Mouse (Mus musculus) MEL (cell line): ENCODE measurements around the gene Spata21. TPM values are rescaled to one million over a fixed set of nuclear protein-coding genes. Genes with fewer than 3 reads are reported as not detected.

Source experiments
- DNase-seq: peaks from one replicate; pipeline ENCODE4 v3.0.0; 2011; ENCODE audit warnings: low read depth, low spot score
- H3K27ac ChIP-seq: 2 replicates; pipeline ENCODE4 v1.5.1; 2012; ENCODE audit warnings: low read depth, mild to moderate bottlenecking, control low read depth, low read length, moderate library complexity; ENCODE audit not compliant: control insufficient read depth
- H3K27me3 ChIP-seq, 2 experiments: fragments of 150-350 bp in 1 of 2; sonication (generic) in 1 of 2; 2 replicates each; pipeline ENCODE4 v1.6.1; 2012; ENCODE audit warnings: low read length in 2 of 2, mild to moderate bottlenecking in 2 of 2, improper control_type of control experiment in 1 of 2, moderate library complexity in 1 of 2; ENCODE audit not compliant: insufficient read depth in 2 of 2, control insufficient read depth in 1 of 2
- H3K36me3 ChIP-seq, 2 experiments: 2 replicates each; pipeline ENCODE4 v1.6.1; 2012 to 2014; ENCODE audit warnings: low read length in 2 of 2, improper control_type of control experiment in 1 of 2, inconsistent platforms in 1 of 2, mild to moderate bottlenecking in 1 of 2; ENCODE audit not compliant: insufficient read depth in 2 of 2, control insufficient read depth in 1 of 2
- H3K4me1 ChIP-seq, 2 experiments: fragments of 150-350 bp in 1 of 2; sonication (generic) in 1 of 2; 2 replicates each; pipeline ENCODE4 v1.6.1; 2012; ENCODE audit warnings: low read length in 2 of 2, improper control_type of control experiment in 1 of 2, mild to moderate bottlenecking in 1 of 2; ENCODE audit not compliant: insufficient read depth in 2 of 2, control insufficient read depth in 1 of 2
- H3K4me3 ChIP-seq, 2 experiments: fragments of 150-350 bp in 1 of 2; sonication (generic) in 1 of 2; 2 replicates each; pipeline ENCODE4 v1.5.1; 2012; ENCODE audit warnings: low read depth in 2 of 2, low read length in 2 of 2, mild to moderate bottlenecking in 2 of 2, moderate library complexity in 2 of 2, control low read depth in 1 of 2, improper control_type of control experiment in 1 of 2; ENCODE audit not compliant: control insufficient read depth in 1 of 2, insufficient read depth in 1 of 2
- H3K79me2 ChIP-seq: 2 replicates; pipeline ENCODE4 v1.6.1; 2012; ENCODE audit warnings: mild to moderate bottlenecking, low read length, moderate library complexity; ENCODE audit not compliant: control insufficient read depth, poor library complexity, insufficient read depth
- H3K9ac ChIP-seq: 2 replicates; pipeline ENCODE4 v1.6.1; 2012; ENCODE audit warnings: low read depth, mild to moderate bottlenecking, control low read depth, low read length, moderate library complexity; ENCODE audit not compliant: control insufficient read depth, poor library complexity, severe bottlenecking
- H3K9me3 ChIP-seq: fragments of 150-350 bp; sonication (generic); replicated peaks from 2 replicates; pipeline ENCODE4 v1.6.1; 2012; ENCODE audit warnings: mild to moderate bottlenecking, low read length, improper control_type of control experiment, moderate library complexity; ENCODE audit not compliant: insufficient read depth
- BHLHE40 ChIP-seq: IDR thresholded peaks from 2 replicates; pipeline ENCODE4 v1.6.1; 2012; ENCODE audit warnings: low read depth, mild to moderate bottlenecking, inconsistent platforms, low read length, improper control_type of control experiment, borderline replicate concordance
- CHD2 ChIP-seq: IDR thresholded peaks from 2 replicates; pipeline ENCODE4 v1.6.1; 2011; ENCODE audit warnings: low read length, improper control_type of control experiment
- CTCF ChIP-seq, 3 experiments: IDR thresholded peaks in 2 of 3; conservative IDR thresholded peaks in 1 of 3; 2 replicates each; pipeline ENCODE4 v1.5.1; 2011 to 2012; ENCODE audit warnings: low read length in 3 of 3, low read depth in 2 of 3, mild to moderate bottlenecking in 2 of 3, improper control_type of control experiment in 1 of 3, inconsistent platforms in 1 of 3, mixed read lengths in 1 of 3, moderate library complexity in 1 of 3; ENCODE audit not compliant: control insufficient read depth in 1 of 3, insufficient read depth in 1 of 3, poor library complexity in 1 of 3, severe bottlenecking in 1 of 3
- EP300 ChIP-seq, 2 experiments: IDR thresholded peaks; 2 replicates each; pipeline ENCODE4 v1.6.1; 2011; ENCODE audit warnings: improper control_type of control experiment in 2 of 2, low read length in 2 of 2, low read depth in 1 of 2, mild to moderate bottlenecking in 1 of 2
- ETS1 ChIP-seq: IDR thresholded peaks from 2 replicates; pipeline ENCODE4 v1.6.1; 2012; ENCODE audit warnings: low read depth, mild to moderate bottlenecking, inconsistent platforms, low read length, improper control_type of control experiment, moderate library complexity
- GABPA ChIP-seq: IDR thresholded peaks from 2 replicates; pipeline ENCODE4 v1.6.1; 2012; ENCODE audit warnings: low read depth, mild to moderate bottlenecking, inconsistent platforms, low read length, improper control_type of control experiment, moderate library complexity
- GATA1 ChIP-seq: IDR thresholded peaks from 2 replicates; pipeline ENCODE4 v1.6.1; 2011; ENCODE audit warnings: low read depth, low read length, improper control_type of control experiment
- HCFC1 ChIP-seq: IDR thresholded peaks from 2 replicates; pipeline ENCODE4 v1.6.1; 2012; ENCODE audit warnings: low read depth, mild to moderate bottlenecking, inconsistent platforms, low read length, improper control_type of control experiment, moderate library complexity
- KAT2A ChIP-seq: conservative IDR thresholded peaks from 2 replicates; pipeline ENCODE4 v1.6.1; 2012; ENCODE audit warnings: low read depth, low read length, improper control_type of control experiment, inconsistent platforms
- MAFK ChIP-seq: IDR thresholded peaks from 2 replicates; pipeline ENCODE4 v1.6.1; 2011; ENCODE audit warnings: low read depth, mild to moderate bottlenecking, low read length, improper control_type of control experiment, borderline replicate concordance
- MAX ChIP-seq: IDR thresholded peaks from 2 replicates; pipeline ENCODE4 v1.6.1; 2011; ENCODE audit warnings: low read length, improper control_type of control experiment
- MEF2A ChIP-seq: IDR thresholded peaks from 2 replicates; pipeline ENCODE4 v1.6.1; 2014; ENCODE audit warnings: low read depth, mild to moderate bottlenecking, inconsistent platforms, low read length, improper control_type of control experiment; ENCODE audit not compliant: poor library complexity, insufficient replicate concordance, severe bottlenecking; ENCODE audit errors: extremely low read depth
- MXI1 ChIP-seq: IDR thresholded peaks from 2 replicates; pipeline ENCODE4 v1.6.1; 2011; ENCODE audit warnings: mild to moderate bottlenecking, low read depth, low read length, improper control_type of control experiment
- MYC ChIP-seq: IDR thresholded peaks from 2 replicates; pipeline ENCODE4 v1.6.1; 2011; ENCODE audit warnings: low read depth, mild to moderate bottlenecking, low read length, improper control_type of control experiment, moderate library complexity
- NRF1 ChIP-seq: IDR thresholded peaks from 2 replicates; pipeline ENCODE4 v1.6.1; 2014; ENCODE audit warnings: low read depth, mild to moderate bottlenecking, inconsistent platforms, low read length, improper control_type of control experiment, moderate library complexity; ENCODE audit not compliant: poor library complexity, insufficient read depth, severe bottlenecking
- POLR2A ChIP-seq, 2 experiments: IDR thresholded peaks; 2 replicates each; pipeline ENCODE4 v1.6.1; 2011 to 2012; ENCODE audit warnings: low read length in 2 of 2, mild to moderate bottlenecking in 2 of 2, control low read depth in 1 of 2, improper control_type of control experiment in 1 of 2, low read depth in 1 of 2, moderate library complexity in 1 of 2; ENCODE audit not compliant: control insufficient read depth in 1 of 2, insufficient read depth in 1 of 2, poor library complexity in 1 of 2
- POLR2AphosphoS2 ChIP-seq: IDR thresholded peaks from 2 replicates; pipeline ENCODE4 v1.6.1; 2011; ENCODE audit warnings: low read length, improper control_type of control experiment
- RCOR1 ChIP-seq: IDR thresholded peaks from 2 replicates; pipeline ENCODE4 v1.6.1; 2012; ENCODE audit warnings: low read depth, mild to moderate bottlenecking, inconsistent platforms, low read length, improper control_type of control experiment
- SIN3A ChIP-seq: IDR thresholded peaks from 2 replicates; pipeline ENCODE4 v1.6.1; 2012; ENCODE audit warnings: low read length, improper control_type of control experiment, inconsistent platforms
- SMC3 ChIP-seq: IDR thresholded peaks from 2 replicates; pipeline ENCODE4 v1.6.1; 2011; ENCODE audit warnings: low read depth, low read length, improper control_type of control experiment
- TAL1 ChIP-seq: IDR thresholded peaks from 2 replicates; pipeline ENCODE4 v1.6.1; 2012; ENCODE audit warnings: mild to moderate bottlenecking, inconsistent platforms, low read length, moderate library complexity, mixed read lengths
- USF1 ChIP-seq: IDR thresholded peaks from 2 replicates; pipeline ENCODE4 v1.6.1; 2014; ENCODE audit warnings: low read depth, mild to moderate bottlenecking, inconsistent platforms, low read length, improper control_type of control experiment, moderate library complexity
- ZC3H11A ChIP-seq: IDR thresholded peaks from 2 replicates; pipeline ENCODE4 v1.6.1; 2012; ENCODE audit warnings: low read depth, mild to moderate bottlenecking, inconsistent platforms, low read length, improper control_type of control experiment
- ZMIZ1 ChIP-seq: IDR thresholded peaks from 2 replicates; pipeline ENCODE4 v1.6.1; 2012; ENCODE audit warnings: low read depth, mild to moderate bottlenecking, inconsistent platforms, low read length, improper control_type of control experiment, moderate library complexity
- ZNF384 ChIP-seq: IDR thresholded peaks from 2 replicates; pipeline ENCODE4 v1.6.1; 2012; ENCODE audit warnings: low read depth, mild to moderate bottlenecking, inconsistent platforms, low read length, improper control_type of control experiment
- polyA plus RNA-seq, 2 experiments: library from polyadenylated mRNA; stranded (reverse) in 1 of 2; unstranded in 1 of 2; fragments of >175 nt in 1 of 2; fragments of >200 nt in 1 of 2; gene quantifications; 2 replicates each; pipeline versions ENCODE4 v1.2.1 to v1.2.4; 2012; ENCODE audit warnings: low replicate concordance in 2 of 2, low read depth in 1 of 2; ENCODE audit not compliant: insufficient read length in 2 of 2, insufficient read depth in 1 of 2, missing spikeins in 1 of 2
- total RNA-seq: library from RNA; depleted of rRNA; stranded (reverse); fragments of 300-350 nt; gene quantifications from 2 replicates; pipeline ENCODE4 v1.2.3, GENCODE M21; 2012; rRNA removed

Gene Spata21
- total RNA-seq (not detected in 2 replicates), polyA plus RNA-seq (not detected)

DNA sequence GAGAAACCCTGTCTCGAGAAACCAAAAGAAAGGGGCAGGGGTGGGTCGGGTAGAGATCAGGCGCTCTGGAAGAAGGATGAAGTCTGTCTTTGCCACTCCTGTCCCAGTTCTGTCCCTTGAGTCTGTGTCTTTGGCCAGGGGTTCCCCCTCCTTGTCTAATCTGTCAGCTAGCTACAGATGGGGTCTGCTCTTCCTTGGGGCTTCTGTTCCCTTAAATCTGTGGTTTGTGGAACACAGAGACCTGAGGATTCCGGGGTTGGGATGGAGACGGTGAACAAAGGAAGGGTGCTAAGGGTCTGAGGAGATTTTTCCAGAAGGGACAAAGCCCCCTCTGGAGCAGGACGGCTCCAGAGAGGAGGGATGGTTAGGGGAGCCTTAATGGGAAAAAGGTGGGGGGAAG, at the start of gene Spata21:
Spata21 (plus strand) TSS at position 301 of the 400 bp plus-strand sequence.
- DNase-seq = no peak
- H3K36me3 ChIP-seq = no peaks in the 10 kb centered on the region
- peaks cover 0 to 4% of the 10 kb centered on the region in 2 experiments; a peak in 3 of 4 replicates for H3K27me3 ChIP-seq
- no peaks in the 10 kb centered on the region for H3K79me2 ChIP-seq
- no peaks in the 10 kb centered on the region for H3K4me1 ChIP-seq
- no peak within 1 kb of the TSS for H3K4me3 ChIP-seq
- TF ChIP-seq HCFC1 (no peak), ZNF384 (no peak), KAT2A (no peak), TAL1 (no peak), EP300 (IDR thresholded peaks at IDR 0.05; ENCODE audit: low read depth in 1 of 2, low read length in 2 of 2) (no peak), MAFK (no peak), POLR2A (IDR thresholded peaks at IDR 0.05; ENCODE audit: control insufficient read depth in 1 of 2, insufficient read depth in 1 of 2, low read depth in 1 of 2, low read length in 2 of 2, poor library complexity in 1 of 2) (no peak), ZC3H11A (no peak), GATA1 (no peak), CHD2 (no peak)
- TF ChIP-seq, all 39 proteins: peak for 0
- H3K9me3 ChIP-seq = no peaks in the 10 kb centered on the region
- H3K9ac ChIP-seq = no peak within 1 kb of the TSS
- H3K27ac ChIP-seq = no peak within 1 kb of the TSS

DNA sequence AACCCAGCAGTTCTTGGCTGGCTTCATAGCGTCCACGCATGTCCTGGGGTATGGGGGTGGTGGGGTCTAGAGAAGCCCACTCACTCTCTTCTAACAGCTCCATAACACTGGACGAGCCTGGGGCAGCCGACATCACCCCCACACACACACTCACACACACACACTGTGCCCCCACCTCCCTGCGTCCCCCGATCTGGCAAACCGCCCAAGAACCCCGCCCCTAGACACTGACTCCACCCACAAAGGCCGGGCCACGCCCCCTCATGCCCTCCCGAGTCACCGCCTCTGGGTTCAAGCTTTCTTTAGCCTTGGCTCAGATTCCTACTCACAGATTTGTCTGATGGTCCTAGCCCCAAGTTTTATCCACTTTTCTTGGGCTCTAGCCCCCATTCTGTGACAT, 47.0 kb upstream of the Spata21 start:
- no peaks in the 10 kb centered on the region for H3K79me2 ChIP-seq
- no peak for DNase-seq
- H3K27me3 ChIP-seq = no peaks in the 10 kb centered on the region
- H3K4me1 ChIP-seq = no peaks in the 10 kb centered on the region
- H3K36me3 ChIP-seq = no peaks in the 10 kb centered on the region
- TF ChIP-seq MEF2A (no peak), RCOR1 (no peak), MXI1 (no peak), CTCF (IDR thresholded peaks at IDR 0.05 in 2 of 3, conservative IDR thresholded peaks at IDR 0.05 in 1 of 3; ENCODE audit: control insufficient read depth in 1 of 3, insufficient read depth in 1 of 3, low read depth in 2 of 3, low read length in 3 of 3, poor library complexity in 1 of 3, severe bottlenecking in 1 of 3) (no peak), ZNF384 (no peak), SIN3A (no peak)
- no peaks in the 10 kb centered on the region for H3K9me3 ChIP-seq
- H3K27ac ChIP-seq = no peak overlapping the region
- no peak overlapping the region for H3K4me3 ChIP-seq
- no peak overlapping the region for H3K9ac ChIP-seq

DNA sequence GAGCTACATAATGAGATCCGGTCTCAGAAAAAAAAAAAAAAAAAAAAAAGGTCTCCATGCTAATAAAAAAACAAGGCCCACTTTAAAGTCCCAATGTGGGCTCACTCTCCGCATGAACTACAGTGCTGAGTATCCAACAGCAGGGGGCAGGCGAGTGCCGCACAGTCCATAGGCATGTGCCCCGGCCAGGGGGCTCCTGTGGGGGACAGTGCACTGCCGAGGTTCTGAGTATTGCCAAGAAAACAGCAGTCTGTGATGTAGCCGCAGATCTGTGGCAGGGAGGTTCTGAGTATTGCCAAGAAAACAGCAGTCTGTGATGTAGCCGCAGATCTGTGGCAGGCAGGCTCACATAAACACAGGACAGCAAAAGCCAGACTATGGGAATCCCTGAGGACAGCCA, 43.3 kb upstream of the Spata21 start:
- DNase-seq = peak; percentile 61
- H3K9ac ChIP-seq = no peak overlapping the region
- H3K36me3 ChIP-seq = no peaks in the 10 kb centered on the region
- no peak overlapping the region for H3K4me3 ChIP-seq
- H3K9me3 ChIP-seq = no peaks in the 10 kb centered on the region
- H3K27me3 ChIP-seq = no peaks in the 10 kb centered on the region
- no peak overlapping the region for H3K27ac ChIP-seq
- no peaks in the 10 kb centered on the region for H3K79me2 ChIP-seq
- no peaks in the 10 kb centered on the region for H3K4me1 ChIP-seq
- TF ChIP-seq BHLHE40 = peak; percentile 16; the same call in 1 of the 2 replicates
- TF ChIP-seq GABPA = no peak
- TF ChIP-seq ETS1 = no peak
- TF ChIP-seq MAX = no peak
- no peak for TF ChIP-seq USF1
- TF ChIP-seq SMC3 = peak; percentile 63
- no peak for TF ChIP-seq NRF1
- no peak for TF ChIP-seq KAT2A
- TF ChIP-seq CTCF (IDR thresholded peaks at IDR 0.05 in 2 of 3, conservative IDR thresholded peaks at IDR 0.05 in 1 of 3; ENCODE audit: control insufficient read depth in 1 of 3, insufficient read depth in 1 of 3, low read depth in 2 of 3, low read length in 3 of 3, poor library complexity in 1 of 3, severe bottlenecking in 1 of 3) = peak; percentile 61 to 89 (median 74)
- TF ChIP-seq POLR2AphosphoS2 = no peak
- TF ChIP-seq RCOR1 = no peak
- TF ChIP-seq MYC = no peak
- no peak for TF ChIP-seq ZMIZ1
- no peak for TF ChIP-seq POLR2A (IDR thresholded peaks at IDR 0.05; ENCODE audit: control insufficient read depth in 1 of 2, insufficient read depth in 1 of 2, low read depth in 1 of 2, low read length in 2 of 2, poor library complexity in 1 of 2)
- TF ChIP-seq MXI1 = no peak
